Mouse (Mus musculus) heart, embryonic 11.5 days (tissue): ENCODE results near the gene Sorcs2. TPM values are rescaled to one million over a fixed set of nuclear protein-coding genes. Genes with fewer than 3 reads are reported as not detected.

Experiments
- ATAC-seq: fragments of 200-750 bp; cut with Nextera tagmentation; replicated peaks from 2 replicates; pipeline ENCODE4 v1.8.0; 2017; ENCODE audit warnings: moderate library complexity; ENCODE audit not compliant: insufficient number of reproducible peaks, low FRiP score, low TSS enrichment
- H3K27ac ChIP-seq: fragments of 300-500 bp; sonication (generic); 2 replicates; pipeline ENCODE4 v1.5.1; 2014; ENCODE audit warnings: mild to moderate bottlenecking, low read depth, low read length
- H3K27me3 ChIP-seq: fragments of 300-500 bp; sonication (generic); 2 replicates; pipeline ENCODE4 v1.6.1; 2014; ENCODE audit warnings: mild to moderate bottlenecking, low read length, mixed read lengths; ENCODE audit not compliant: control insufficient read depth, insufficient read depth
- H3K36me3 ChIP-seq: fragments of 300-500 bp; sonication (generic); 2 replicates; pipeline ENCODE4 v1.6.1; 2014; ENCODE audit warnings: mild to moderate bottlenecking, low read length, moderate library complexity, mixed read lengths; ENCODE audit not compliant: control insufficient read depth, insufficient read depth
- H3K4me1 ChIP-seq: fragments of 300-500 bp; sonication (generic); 2 replicates; pipeline ENCODE4 v1.6.1; 2014; ENCODE audit warnings: low read length; ENCODE audit not compliant: control insufficient read depth, insufficient read depth
- H3K4me2 ChIP-seq: fragments of 300-500 bp; sonication (generic); 2 replicates; pipeline ENCODE4 v1.6.1; 2014; ENCODE audit warnings: mild to moderate bottlenecking, moderate library complexity
- H3K4me3 ChIP-seq: fragments of 300-500 bp; sonication (generic); 2 replicates; pipeline ENCODE4 v1.5.1; 2014; ENCODE audit warnings: low read depth, low read length
- H3K9ac ChIP-seq: fragments of 300-500 bp; sonication (generic); 2 replicates; pipeline ENCODE4 v1.6.1; 2014; ENCODE audit warnings: mild to moderate bottlenecking, low read depth, low read length, moderate library complexity
- H3K9me3 ChIP-seq: fragments of 300-500 bp; sonication (generic); replicated peaks from 2 replicates; pipeline ENCODE4 v1.6.1; 2016; ENCODE audit warnings: low read length; ENCODE audit not compliant: control insufficient read depth
- WGBS: fragments of 180-500 bp; shearing (Covaris S2); extraction: QIAGEN DNeasy Blood & Tissue Kit; methylation state at CpG from one replicate; pipeline ENCODE4 v1.1.7; 2014; ENCODE audit not compliant: insufficient replicate concordance; 5-methylcytosine and 5-hydroxymethylcytosine counted together
- polyA plus RNA-seq: library from polyadenylated mRNA; unstranded; fragments of >200 nt; fragmentation: Nextera tagmentation; extraction: Ambion mirVana; gene quantifications from 2 replicates; pipeline ENCODE4 v1.2.1, GENCODE M21; 2014

The Sorcs2 gene
- polyA plus RNA-seq, 1 experiment from 2014 or later = 7.3 TPM

GRCm38 (mm10) chr5:36146589-36146988 is 251.3 kb downstream of the Sorcs2 start:
- ATAC-seq = no peak
- Histone ChIP-seq H3K27me3 (no peaks in the 10 kb centered on the region), H3K4me3 (no peak overlapping the region), H3K36me3 (no peaks in the 10 kb centered on the region), H3K27ac (no peak overlapping the region), H3K9me3 (no peaks in the 10 kb centered on the region), H3K4me2 (no peak overlapping the region), H3K9ac (no peak overlapping the region), H3K4me1 (no peaks in the 10 kb centered on the region)
- 86% methylated on average over 2 of the region's 2 CpGs for WGBS

- H3K4me3 ChIP-seq = no peak overlapping the region
- no peaks in the 10 kb centered on the region for H3K27me3 ChIP-seq
- no peaks in the 10 kb centered on the region for H3K9me3 ChIP-seq
- no peak overlapping the region for H3K4me2 ChIP-seq
- no peaks in the 10 kb centered on the region for H3K36me3 ChIP-seq
- no peak for ATAC-seq
- no peak overlapping the region for H3K9ac ChIP-seq
- 43% methylated on average over 2 of the region's 2 CpGs for WGBS
- no peak overlapping the region for H3K27ac ChIP-seq
- H3K4me1 ChIP-seq = no peaks in the 10 kb centered on the region
Observed at GRCm38 (mm10) chr5:36144560-36144959, 253.4 kb downstream of the Sorcs2 start.

DNA sequence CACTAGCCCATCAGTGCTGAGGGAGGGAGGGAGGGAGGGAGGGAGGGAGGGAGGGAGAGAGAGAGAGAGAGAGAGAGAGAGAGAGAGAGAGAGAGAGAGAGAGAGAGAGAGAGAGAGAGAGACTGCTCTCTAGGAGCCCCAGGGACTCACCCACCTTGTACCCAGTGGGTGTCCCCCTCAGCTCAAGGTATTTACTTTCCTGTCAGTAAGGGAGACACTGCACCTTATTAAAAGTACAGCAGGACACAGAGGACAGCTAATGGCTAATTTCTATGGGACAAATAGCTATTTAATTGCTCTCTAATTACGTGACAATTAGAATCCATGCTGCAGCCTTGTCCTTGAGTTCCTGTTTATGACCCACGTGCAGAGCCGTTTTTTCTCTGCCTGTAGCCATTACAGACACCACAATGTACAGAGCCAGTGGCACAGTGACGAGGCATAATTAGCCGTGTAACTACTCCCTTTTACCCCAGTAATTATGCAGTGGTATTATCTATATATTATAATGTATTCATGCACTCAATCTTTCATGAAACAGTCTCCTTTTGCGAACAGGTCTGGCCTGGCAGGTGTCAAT is 256.2 kb downstream of the Sorcs2 start:
- ATAC-seq = no peak
- no peaks in the 10 kb centered on the region for H3K36me3 ChIP-seq
- H3K9me3 ChIP-seq = no peaks in the 10 kb centered on the region
- no peak overlapping the region for H3K4me2 ChIP-seq
- H3K9ac ChIP-seq = no peak overlapping the region
- no peaks in the 10 kb centered on the region for H3K27me3 ChIP-seq
- no peak overlapping the region for H3K4me3 ChIP-seq
- 66% methylated on average over 6 of the region's 6 CpGs for WGBS
- H3K4me1 ChIP-seq = no peaks in the 10 kb centered on the region
- no peak overlapping the region for H3K27ac ChIP-seq

- WGBS = 86% methylated on average over 4 of the region's 4 CpGs
- no peaks in the 10 kb centered on the region for H3K27me3 ChIP-seq
Observed at GRCm38 (mm10) chr5:36141112-36141511, 256.8 kb downstream of the Sorcs2 start.

DNA sequence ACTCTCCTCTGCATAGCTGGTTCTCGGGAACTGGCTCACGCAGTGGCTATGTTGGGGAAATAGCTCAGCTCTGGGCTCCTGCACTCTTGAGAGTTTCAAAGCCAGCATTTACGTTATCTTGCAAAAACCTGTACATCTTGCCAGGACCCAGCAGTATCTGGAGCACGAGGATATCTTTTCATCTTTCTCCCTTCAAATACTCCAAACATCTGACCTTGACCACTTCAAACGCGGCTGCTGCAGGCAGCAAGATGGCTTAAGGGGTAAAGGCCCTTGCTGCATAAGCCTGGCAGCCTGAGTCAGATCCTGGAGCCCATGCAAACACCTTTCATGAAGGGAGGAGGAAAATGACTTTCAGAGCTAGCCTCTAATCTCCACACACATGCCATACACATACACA is 258.2 kb downstream of the Sorcs2 start:
- no peak for ATAC-seq
- no peaks in the 10 kb centered on the region for H3K36me3 ChIP-seq
- H3K4me2 ChIP-seq = no peak overlapping the region
- no peak overlapping the region for H3K27ac ChIP-seq
- no peaks in the 10 kb centered on the region for H3K4me1 ChIP-seq
- no peaks in the 10 kb centered on the region for H3K9me3 ChIP-seq
- 65% methylated on average over 6 of the region's 6 CpGs for WGBS
- H3K27me3 ChIP-seq = no peaks in the 10 kb centered on the region
- H3K4me3 ChIP-seq = no peak overlapping the region
- H3K9ac ChIP-seq = no peak overlapping the region

More at GRCm38 (mm10) chr5:36141112-36141511, 256.8 kb downstream of the Sorcs2 start:
- Histone ChIP-seq H3K9ac (no peak overlapping the region), H3K36me3 (no peaks in the 10 kb centered on the region), H3K27ac (no peak overlapping the region), H3K4me3 (no peak overlapping the region), H3K4me2 (no peak overlapping the region), H3K4me1 (no peaks in the 10 kb centered on the region), H3K9me3 (no peaks in the 10 kb centered on the region)
- ATAC-seq = no peak

DNA sequence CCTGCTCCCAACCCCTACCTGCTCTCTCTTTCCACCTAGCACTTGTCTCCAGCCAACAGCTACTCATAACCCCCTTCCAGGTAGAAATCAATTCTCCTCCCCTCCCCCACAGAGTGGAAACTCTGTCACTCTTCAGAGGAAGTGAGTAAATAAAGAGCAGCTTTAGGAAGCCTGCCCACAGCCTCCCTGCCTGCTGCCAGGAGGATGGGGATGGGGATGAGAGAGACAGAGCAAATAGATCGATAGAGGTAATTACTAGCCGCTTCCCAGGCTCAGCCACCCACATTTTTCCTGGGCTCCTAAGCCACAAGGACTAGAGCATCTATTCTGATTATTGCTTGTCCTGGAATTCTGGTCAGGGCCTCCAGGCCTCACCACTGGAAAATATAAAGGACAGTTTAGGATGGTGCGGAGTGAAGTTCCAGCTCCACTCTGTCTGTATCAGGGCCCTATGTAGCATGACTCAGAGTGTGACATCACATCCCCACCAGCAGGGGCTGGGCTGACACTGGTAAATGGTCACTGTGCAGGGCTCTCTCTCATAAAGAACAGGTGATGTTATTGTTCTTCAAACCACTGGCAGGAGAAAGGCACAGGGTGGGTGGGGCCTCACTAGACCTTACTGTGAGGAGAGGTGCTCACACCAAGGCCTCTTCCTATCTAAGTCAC is 261.9 kb downstream of the Sorcs2 start:
- H3K9ac ChIP-seq = no peak overlapping the region
- ATAC-seq = no peak
- no peaks in the 10 kb centered on the region for H3K9me3 ChIP-seq
- H3K27me3 ChIP-seq = no peaks in the 10 kb centered on the region
- no peaks in the 10 kb centered on the region for H3K36me3 ChIP-seq
- no peak overlapping the region for H3K27ac ChIP-seq
- 0 out of 2 replicates have a peak, but pooled peaks cover 2% of the 10 kb centered on the region for H3K4me1 ChIP-seq
- H3K4me2 ChIP-seq = no peak overlapping the region
- WGBS = 78% methylated on average over 3 of the region's 3 CpGs
- no peak overlapping the region for H3K4me3 ChIP-seq

- Histone ChIP-seq H3K27me3 (no peaks in the 10 kb centered on the region), H3K9ac (no peak overlapping the region), H3K4me1 (0 out of 2 replicates have a peak, but pooled peaks cover 2% of the 10 kb centered on the region), H3K27ac (no peak overlapping the region), H3K36me3 (no peaks in the 10 kb centered on the region), H3K4me3 (no peak overlapping the region), H3K9me3 (no peaks in the 10 kb centered on the region), H3K4me2 (no peak overlapping the region)
- WGBS = 63% methylated on average over 6 of the region's 6 CpGs
- ATAC-seq = no peak
Observed at GRCm38 (mm10) chr5:36134302-36134701, 263.6 kb downstream of the Sorcs2 start.

DNA sequence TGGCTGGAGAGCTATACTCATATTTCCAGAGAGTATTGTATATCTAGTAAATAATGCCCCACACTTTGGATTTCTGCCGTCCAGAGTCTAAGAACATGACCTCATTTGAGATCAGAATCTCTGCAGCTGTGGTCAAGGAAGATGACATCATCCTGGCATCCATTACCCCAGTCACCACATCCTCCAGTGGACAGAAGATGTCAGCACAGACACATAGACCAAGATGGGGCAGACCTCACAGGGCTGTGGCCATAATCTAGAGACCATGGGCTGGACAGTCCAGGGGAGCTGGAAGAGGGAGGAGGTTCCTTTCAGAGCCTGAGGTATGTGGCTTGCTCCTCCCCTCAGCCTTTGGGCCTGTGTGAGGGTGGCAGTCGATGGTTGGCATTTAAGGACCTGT is 264.0 kb downstream of the Sorcs2 start:
- no peak overlapping the region for H3K4me2 ChIP-seq
- H3K36me3 ChIP-seq = no peaks in the 10 kb centered on the region
- H3K27ac ChIP-seq = no peak overlapping the region
- 52% methylated on average over 2 of the region's 2 CpGs for WGBS
- H3K4me3 ChIP-seq = no peak overlapping the region
- no peak overlapping the region for H3K9ac ChIP-seq
- no peaks in the 10 kb centered on the region for H3K9me3 ChIP-seq
- no peak; the same call in 1 of the 2 replicates for ATAC-seq
- peaks cover 5% of the 10 kb centered on the region; the same call in 1 of the 2 replicates for H3K4me1 ChIP-seq
- no peaks in the 10 kb centered on the region for H3K27me3 ChIP-seq
